Mouse (Mus musculus): ENCODE results near the gene Sptlc2. TPM values are rescaled to one million over a fixed set of nuclear protein-coding genes. Genes with fewer than 3 reads are reported as not detected.

Gene Sptlc2
- polyA plus RNA-seq, 1 experiment from 2014 or later = 131 TPM

- TF ChIP-seq CTCF (IDR thresholded peaks at IDR 0.05; ENCODE audit: low read depth) = no peak
- 96% methylated on average over 5 of the region's 5 CpGs for WGBS
- Histone ChIP-seq H3K4me2 (ENCODE audit: low read length) (no peak overlapping the region), H3K36me3 (ENCODE audit: insufficient read depth, low read length) (no peaks in the 10 kb centered on the region), H3K4me3 (replicated peaks; ENCODE audit: low read depth, low read length) (no peak overlapping the region), H3K4me1 (replicated peaks; ENCODE audit: insufficient read depth, low read length) (no peaks in the 10 kb centered on the region), H3K27ac (no peak overlapping the region), H3K9me3 (replicated peaks; ENCODE audit: low read length) (no peaks in the 10 kb centered on the region), H3K9ac (ENCODE audit: low read depth, low read length) (no peak overlapping the region), H3K27me3 (ENCODE audit: insufficient read depth, low read length) (no peaks in the 10 kb centered on the region)
- DNase-seq (ENCODE audit: low spot score) = no peak
- ATAC-seq (replicated peaks; ENCODE audit: low FRiP score, low read depth) = no peak
Measured at GRCm38 (mm10) chr12:87289100-87289499, 99.1 kb downstream of the Sptlc2 start.

- H3K4me3 ChIP-seq (replicated peaks; ENCODE audit: low read depth, low read length) = no peak overlapping the region
- no peaks in the 10 kb centered on the region for H3K36me3 ChIP-seq (ENCODE audit: insufficient read depth, low read length)
- no peak overlapping the region for H3K4me2 ChIP-seq (ENCODE audit: low read length)
- ATAC-seq (replicated peaks; ENCODE audit: low FRiP score, low read depth) (no peak), DNase-seq (ENCODE audit: low spot score) (no peak)
- no peak overlapping the region for H3K9ac ChIP-seq (ENCODE audit: low read depth, low read length)
- 0 out of 2 replicates have a peak, but pooled peaks cover under 1% of the 10 kb centered on the region for H3K4me1 ChIP-seq (replicated peaks; ENCODE audit: insufficient read depth, low read length)
- H3K27ac ChIP-seq = no peak overlapping the region
- TF ChIP-seq CTCF (IDR thresholded peaks at IDR 0.05; ENCODE audit: low read depth) = no peak
- WGBS = 86% methylated on average over 5 of the region's 5 CpGs
- no peaks in the 10 kb centered on the region for H3K27me3 ChIP-seq (ENCODE audit: insufficient read depth, low read length)
- no peaks in the 10 kb centered on the region for H3K9me3 ChIP-seq (replicated peaks; ENCODE audit: low read length)
Measured at GRCm38 (mm10) chr12:87284726-87285125, 103.4 kb downstream of the Sptlc2 start.

GRCm38 (mm10) chr12:87284268-87284667, 103.9 kb downstream of the Sptlc2 start:
- H3K9ac ChIP-seq (ENCODE audit: low read depth, low read length) = no peak overlapping the region
- WGBS = 76% methylated on average over 4 of the region's 4 CpGs
- ATAC-seq (replicated peaks; ENCODE audit: low FRiP score, low read depth) (no peak), DNase-seq (ENCODE audit: low spot score) (no peak)
- H3K36me3 ChIP-seq (ENCODE audit: insufficient read depth, low read length) = no peaks in the 10 kb centered on the region
- H3K4me2 ChIP-seq (ENCODE audit: low read length) = no peak overlapping the region
- peaks cover 5% of the 10 kb centered on the region; the same call in 1 of the 2 replicates for H3K4me1 ChIP-seq (replicated peaks; ENCODE audit: insufficient read depth, low read length)
- no peak overlapping the region for H3K4me3 ChIP-seq (replicated peaks; ENCODE audit: low read depth, low read length)
- no peak for TF ChIP-seq CTCF (IDR thresholded peaks at IDR 0.05; ENCODE audit: low read depth)
- H3K27me3 ChIP-seq (ENCODE audit: insufficient read depth, low read length) = no peaks in the 10 kb centered on the region
- H3K27ac ChIP-seq = no peak overlapping the region
- H3K9me3 ChIP-seq (replicated peaks; ENCODE audit: low read length) = no peaks in the 10 kb centered on the region

GRCm38 (mm10) chr12:87283706-87284105, 104.4 kb downstream of the Sptlc2 start:
- H3K4me1 ChIP-seq (replicated peaks; ENCODE audit: insufficient read depth, low read length) = peaks cover 10% of the 10 kb centered on the region; the same call in 1 of the 2 replicates
- no peaks in the 10 kb centered on the region for H3K9me3 ChIP-seq (replicated peaks; ENCODE audit: low read length)
- no peak overlapping the region for H3K4me3 ChIP-seq (replicated peaks; ENCODE audit: low read depth, low read length)
- no peak overlapping the region for H3K27ac ChIP-seq
- no peaks in the 10 kb centered on the region for H3K27me3 ChIP-seq (ENCODE audit: insufficient read depth, low read length)
- no peak for TF ChIP-seq CTCF (IDR thresholded peaks at IDR 0.05; ENCODE audit: low read depth)
- H3K36me3 ChIP-seq (ENCODE audit: insufficient read depth, low read length) = no peaks in the 10 kb centered on the region
- DNase-seq (ENCODE audit: low spot score) (no peak), ATAC-seq (replicated peaks; ENCODE audit: low FRiP score, low read depth) (no peak)
- H3K4me2 ChIP-seq (ENCODE audit: low read length) = no peak overlapping the region
- no peak overlapping the region for H3K9ac ChIP-seq (ENCODE audit: low read depth, low read length)
- 77% methylated on average over 7 of the region's 7 CpGs for WGBS

GRCm38 (mm10) chr12:87282743-87283142, 105.4 kb downstream of the Sptlc2 start:
- no peak overlapping the region for H3K9ac ChIP-seq (ENCODE audit: low read depth, low read length)
- WGBS = 97% methylated on average over 4 of the region's 4 CpGs
- no peak for TF ChIP-seq CTCF (IDR thresholded peaks at IDR 0.05; ENCODE audit: low read depth)
- H3K27ac ChIP-seq = no peak overlapping the region
- H3K4me1 ChIP-seq (replicated peaks; ENCODE audit: insufficient read depth, low read length) = peaks cover 10% of the 10 kb centered on the region; the same call in 1 of the 2 replicates
- no peak overlapping the region for H3K4me2 ChIP-seq (ENCODE audit: low read length)
- H3K4me3 ChIP-seq (replicated peaks; ENCODE audit: low read depth, low read length) = no peak overlapping the region
- no peaks in the 10 kb centered on the region for H3K36me3 ChIP-seq (ENCODE audit: insufficient read depth, low read length)
- DNase-seq (ENCODE audit: low spot score) (no peak), ATAC-seq (replicated peaks; ENCODE audit: low FRiP score, low read depth) (no peak)
- no peaks in the 10 kb centered on the region for H3K27me3 ChIP-seq (ENCODE audit: insufficient read depth, low read length)
- H3K9me3 ChIP-seq (replicated peaks; ENCODE audit: low read length) = no peaks in the 10 kb centered on the region

- H3K4me2 ChIP-seq (ENCODE audit: low read length) = no peak overlapping the region
- no peak for ATAC-seq (replicated peaks; ENCODE audit: low FRiP score, low read depth)
- no peaks in the 10 kb centered on the region for H3K27me3 ChIP-seq (ENCODE audit: insufficient read depth, low read length)
- H3K9ac ChIP-seq (ENCODE audit: low read depth, low read length) = no peak overlapping the region
- no peak overlapping the region for H3K27ac ChIP-seq
- peaks cover 10% of the 10 kb centered on the region; the same call in 1 of the 2 replicates for H3K4me1 ChIP-seq (replicated peaks; ENCODE audit: insufficient read depth, low read length)
- 0 out of 2 replicates have a peak, but pooled peaks cover under 1% of the 10 kb centered on the region for H3K36me3 ChIP-seq (ENCODE audit: insufficient read depth, low read length)
- TF ChIP-seq CTCF (IDR thresholded peaks at IDR 0.05; ENCODE audit: low read depth) = no peak
- no peak for DNase-seq (ENCODE audit: low spot score)
- WGBS = 79% methylated on average over 1 of the region's 1 CpGs
- H3K9me3 ChIP-seq (replicated peaks; ENCODE audit: low read length) = no peaks in the 10 kb centered on the region
- H3K4me3 ChIP-seq (replicated peaks; ENCODE audit: low read depth, low read length) = no peak overlapping the region
Measured at GRCm38 (mm10) chr12:87281766-87282165, 106.4 kb downstream of the Sptlc2 start.

- Histone ChIP-seq H3K27ac (no peak overlapping the region), H3K36me3 (ENCODE audit: insufficient read depth, low read length) (0 out of 2 replicates have a peak, but pooled peaks cover 10% of the 10 kb centered on the region), H3K4me3 (replicated peaks; ENCODE audit: low read depth, low read length) (no peak overlapping the region), H3K27me3 (ENCODE audit: insufficient read depth, low read length) (no peaks in the 10 kb centered on the region), H3K4me1 (replicated peaks; ENCODE audit: insufficient read depth, low read length) (peaks cover 10% of the 10 kb centered on the region; the same call in 1 of the 2 replicates), H3K4me2 (ENCODE audit: low read length) (no peak overlapping the region), H3K9me3 (replicated peaks; ENCODE audit: low read length) (no peaks in the 10 kb centered on the region), H3K9ac (ENCODE audit: low read depth, low read length) (no peak overlapping the region)
- no peak for DNase-seq (ENCODE audit: low spot score)
- 0 out of 2 replicates have a peak, but pooled peaks have one; percentile 1 for ATAC-seq (replicated peaks; ENCODE audit: low FRiP score, low read depth)
- WGBS = 46% methylated on average over 14 of the region's 14 CpGs
- peak; percentile 34; the same call in 1 of the 2 replicates for TF ChIP-seq CTCF (IDR thresholded peaks at IDR 0.05; ENCODE audit: low read depth)
Measured at GRCm38 (mm10) chr12:87279879-87280278, 108.3 kb downstream of the Sptlc2 start.
